Mouse (Mus musculus) spleen, adult 2 months (tissue): ENCODE data around the gene Pdzrn4.

ENCODE experiments used
- CTCF ChIP-seq: fragments of 200-500 bp; IDR thresholded peaks from 2 replicates; pipeline ENCODE4 v1.5.1; 2011; ENCODE audit warnings: mild to moderate bottlenecking, inconsistent platforms; ENCODE audit not compliant: insufficient read depth, insufficient read length, insufficient replicate concordance; ENCODE audit errors: extremely low read depth
- POLR2A ChIP-seq: fragments of 200-500 bp; IDR thresholded peaks from 2 replicates; pipeline ENCODE4 v1.6.1; 2011; ENCODE audit warnings: low read depth, low read length, inconsistent platforms

- TF ChIP-seq CTCF (no peak), POLR2A (no peak)
These were observed 362.3 kb downstream of the Pdzrn4 start for GRCm38 (mm10) chr15:92759001-92759400.
